Mouse (Mus musculus) limb, embryonic 13.5 days (tissue): Measurements from ENCODE around the gene Zgpat. TPM values are rescaled to one million over a fixed set of nuclear protein-coding genes. Genes with fewer than 3 reads are reported as not detected.

ENCODE experiments used
- ATAC-seq: fragments of 200-750 bp; cut with Nextera tagmentation; 2 replicates; pipeline ENCODE4 v1.8.0; 2017; ENCODE audit warnings: low read depth, moderate number of reproducible peaks, moderate TSS enrichment; ENCODE audit not compliant: low FRiP score
- H3K27ac ChIP-seq: fragments of 300-500 bp; sonication (generic); 2 replicates; pipeline ENCODE4 v1.5.1; 2015; ENCODE audit warnings: inconsistent platforms, mild to moderate bottlenecking, moderate library complexity
- H3K27me3 ChIP-seq: fragments of 300-500 bp; sonication (generic); 2 replicates; pipeline ENCODE4 v1.6.1; 2015; ENCODE audit warnings: mild to moderate bottlenecking, inconsistent platforms
- H3K36me3 ChIP-seq: fragments of 300-500 bp; sonication (generic); 2 replicates; pipeline ENCODE4 v1.6.1; 2015; ENCODE audit warnings: inconsistent platforms, mild to moderate bottlenecking, moderate library complexity
- H3K4me1 ChIP-seq: fragments of 300-500 bp; sonication (generic); 2 replicates; pipeline ENCODE4 v1.6.1; 2015; ENCODE audit warnings: inconsistent platforms
- H3K4me2 ChIP-seq: fragments of 300-500 bp; sonication (generic); replicated peaks from 2 replicates; pipeline ENCODE4 v1.6.1; 2015; ENCODE audit warnings: inconsistent platforms, mild to moderate bottlenecking, moderate library complexity
- H3K4me3 ChIP-seq: fragments of 300-500 bp; sonication (generic); 2 replicates; pipeline ENCODE4 v1.5.1; 2015; ENCODE audit warnings: moderate library complexity, mild to moderate bottlenecking, inconsistent platforms
- H3K9ac ChIP-seq: fragments of 300-500 bp; sonication (generic); 2 replicates; pipeline ENCODE4 v1.6.1; 2015; ENCODE audit warnings: mild to moderate bottlenecking, inconsistent platforms
- H3K9me3 ChIP-seq: fragments of 300-500 bp; sonication (generic); 2 replicates; pipeline ENCODE4 v1.6.1; 2016; ENCODE audit warnings: inconsistent platforms
- WGBS: fragments of 180-500 bp; shearing (Covaris S2); methylation state at CpG from one replicate; pipeline ENCODE4 v1.1.7; 2015; 5-methylcytosine and 5-hydroxymethylcytosine counted together
- polyA plus RNA-seq: library from polyadenylated mRNA; unstranded; fragments of >200 nt; fragmentation: Nextera tagmentation; extraction: Ambion mirVana; gene quantifications from 2 replicates; pipeline ENCODE4 v1.2.1, GENCODE M21; 2015

Zgpat gene
- polyA plus RNA-seq, 1 experiment from 2014 or later, result 49.5 TPM

DNA sequence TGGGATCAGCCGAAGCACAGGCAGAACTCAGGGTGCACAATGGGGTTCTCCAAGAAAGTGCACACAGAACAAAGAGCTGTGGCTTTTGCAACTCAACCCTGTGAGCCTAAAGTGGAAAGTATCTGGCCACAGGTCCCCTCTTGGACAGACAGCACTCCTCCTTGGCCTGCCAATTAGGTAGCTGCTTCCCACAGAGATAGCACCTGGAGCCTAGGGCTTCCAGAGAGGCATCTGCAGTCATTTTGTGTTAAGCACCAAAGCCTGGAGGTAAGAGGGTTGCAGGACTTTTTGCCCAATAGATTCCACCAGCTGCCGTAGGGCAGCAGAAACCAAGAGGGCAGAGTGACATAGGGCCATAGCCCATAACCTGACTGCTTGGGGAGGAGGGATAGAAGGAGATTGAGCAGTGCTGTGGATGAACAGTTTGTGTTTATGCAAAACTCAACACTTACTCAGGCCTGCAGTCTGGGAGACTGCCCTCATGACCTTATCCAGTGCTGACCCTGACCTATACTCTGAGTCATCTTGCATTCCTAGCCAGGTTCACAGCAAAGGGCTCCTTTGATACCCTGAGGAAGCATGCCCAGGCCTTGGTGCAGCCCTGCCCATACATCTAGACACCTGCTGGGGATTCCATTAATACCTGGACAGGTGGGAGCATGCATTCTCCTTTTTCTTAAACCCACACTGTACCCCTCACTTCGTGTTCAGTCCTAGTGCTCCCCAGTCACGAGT lies 25.6 kb downstream of the Zgpat start:
- Histone ChIP-seq H3K27ac (no peak overlapping the region), H3K9ac (no peak overlapping the region), H3K4me2 (no peak overlapping the region), H3K4me1 (no peaks in the 10 kb centered on the region), H3K27me3 (no peaks in the 10 kb centered on the region), H3K9me3 (no peaks in the 10 kb centered on the region), H3K4me3 (no peak overlapping the region), H3K36me3 (peaks cover 20% of the 10 kb centered on the region)
- no peak for ATAC-seq
- WGBS, result 69% methylated on average over 4 of the region's 4 CpGs

DNA sequence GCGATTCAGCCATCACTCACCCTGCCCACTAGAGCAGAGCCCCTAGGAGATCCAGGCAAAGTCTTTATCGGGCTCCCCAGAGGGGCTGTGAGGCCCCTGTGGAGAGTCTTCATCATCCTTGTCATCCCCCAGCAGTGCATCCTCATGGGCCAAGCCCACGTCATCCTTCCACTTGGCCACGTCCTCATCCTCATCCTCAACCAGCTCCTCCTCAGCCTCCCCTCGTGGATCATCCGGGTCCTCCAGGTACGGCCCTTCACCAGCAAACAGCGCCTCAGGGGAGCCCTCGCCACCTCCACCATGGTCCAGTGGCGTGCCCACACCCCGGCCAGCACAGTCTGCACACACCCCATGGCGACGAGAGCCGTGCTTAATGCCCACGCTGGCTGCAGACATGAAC lies 26.3 kb downstream of the Zgpat start:
- Histone ChIP-seq H3K9ac (no peak overlapping the region), H3K27me3 (no peaks in the 10 kb centered on the region)
- no peak for ATAC-seq

DNA sequence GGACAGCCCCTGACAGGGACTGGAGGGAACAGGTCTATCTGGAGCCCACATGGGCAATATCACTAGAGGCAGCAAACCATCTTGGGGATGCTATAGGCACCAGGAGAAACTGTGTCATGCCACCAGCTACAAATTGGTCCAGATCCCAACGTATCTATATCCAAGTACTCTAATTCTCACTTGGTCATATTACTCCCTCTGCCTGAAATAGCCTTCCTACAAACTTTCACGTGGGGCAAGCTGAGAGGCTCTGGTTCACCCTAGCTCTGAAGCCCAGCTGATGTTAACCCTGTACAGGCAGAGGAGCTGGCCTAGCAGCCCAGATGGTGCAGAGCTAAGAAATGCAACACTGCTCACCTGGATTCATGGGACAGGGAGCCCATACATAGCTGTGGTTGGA lies 26.8 kb downstream of the Zgpat start:
- Histone ChIP-seq H3K4me2 (no peak overlapping the region), H3K27ac (no peak overlapping the region), H3K27me3 (no peaks in the 10 kb centered on the region), H3K9ac (no peak overlapping the region), H3K4me1 (no peaks in the 10 kb centered on the region), H3K4me3 (no peak overlapping the region), H3K9me3 (no peaks in the 10 kb centered on the region), H3K36me3 (peaks cover 10% of the 10 kb centered on the region)
- 71% methylated on average over 2 of the region's 2 CpGs for WGBS
- ATAC-seq, result no peak

More for the DNA sequence above, 26.3 kb downstream of the Zgpat start:
- no peaks in the 10 kb centered on the region for H3K9me3 ChIP-seq
- H3K27ac ChIP-seq, result no peak overlapping the region
- WGBS, result 91% methylated on average over 15 of the region's 15 CpGs
- H3K4me2 ChIP-seq, result no peak overlapping the region
- H3K36me3 ChIP-seq, result peaks cover 16% of the 10 kb centered on the region
- no peaks in the 10 kb centered on the region for H3K4me1 ChIP-seq
- no peak overlapping the region for H3K4me3 ChIP-seq

DNA sequence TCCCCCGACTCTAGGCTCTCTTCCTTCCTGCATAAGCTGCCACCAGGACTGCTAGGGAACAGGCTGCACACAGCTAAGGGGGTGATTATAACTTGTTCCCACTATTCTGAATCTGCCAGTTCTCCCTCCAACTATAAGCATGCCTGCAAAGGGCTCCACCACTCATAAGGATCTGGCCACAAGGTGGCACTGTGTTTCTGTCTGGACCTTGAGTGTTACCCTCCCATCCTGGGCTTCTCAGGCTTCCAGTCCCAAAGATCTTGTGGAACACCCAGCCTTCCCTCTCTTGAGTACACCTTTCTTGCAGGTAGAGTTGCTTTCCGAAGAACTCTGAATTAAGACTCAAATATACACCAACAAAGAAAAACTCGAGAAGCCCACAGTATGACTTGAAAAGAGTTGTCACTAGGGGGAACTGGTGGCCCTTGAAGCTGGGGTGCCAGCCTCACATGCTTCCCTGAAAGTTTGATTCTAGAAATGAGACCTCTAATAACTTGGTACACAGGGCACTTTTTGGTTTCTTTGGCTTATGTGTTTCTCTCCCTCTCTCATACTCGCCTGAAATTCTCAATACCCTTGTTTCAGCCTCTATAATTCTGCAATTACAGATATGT lies 28.0 kb downstream of the Zgpat start:
- Histone ChIP-seq H3K4me3 (no peak overlapping the region), H3K27ac (no peak overlapping the region), H3K4me2 (no peak overlapping the region), H3K27me3 (no peaks in the 10 kb centered on the region), H3K9me3 (no peaks in the 10 kb centered on the region), H3K36me3 (peaks cover 3% of the 10 kb centered on the region; the same call in 1 of the 2 replicates), H3K9ac (no peak overlapping the region), H3K4me1 (no peaks in the 10 kb centered on the region)
- WGBS, result 34% methylated on average over 4 of the region's 4 CpGs
- ATAC-seq, result peak; percentile 83; the same call in 1 of the 2 replicates

DNA sequence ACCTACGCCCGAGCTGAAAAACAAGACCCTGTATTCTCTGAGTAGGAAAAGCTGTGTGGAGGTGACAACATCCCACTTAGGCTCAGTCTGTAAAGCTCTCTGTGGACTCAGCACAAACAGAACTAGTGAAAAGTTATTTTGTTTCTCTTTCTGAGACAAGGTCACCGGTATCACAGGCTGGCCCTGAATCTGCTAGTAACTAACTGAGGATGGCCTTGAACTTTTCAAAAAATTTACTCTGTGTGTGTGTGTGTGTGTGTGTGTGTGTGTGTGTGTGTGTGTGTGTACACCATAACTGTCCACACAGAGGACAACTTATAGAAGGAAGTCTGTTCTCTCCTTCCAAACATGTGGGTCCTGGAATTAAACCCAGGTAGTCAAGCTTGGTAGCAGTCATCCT lies 29.4 kb downstream of the Zgpat start:
- Histone ChIP-seq H3K36me3 (peaks cover 3% of the 10 kb centered on the region; the same call in 1 of the 2 replicates), H3K4me1 (no peaks in the 10 kb centered on the region), H3K27ac (no peak overlapping the region), H3K9ac (no peak overlapping the region), H3K9me3 (no peaks in the 10 kb centered on the region), H3K27me3 (no peaks in the 10 kb centered on the region), H3K4me2 (no peak overlapping the region), H3K4me3 (no peak overlapping the region)
- no peak for ATAC-seq
- 94% methylated on average over 3 of the region's 3 CpGs for WGBS

DNA sequence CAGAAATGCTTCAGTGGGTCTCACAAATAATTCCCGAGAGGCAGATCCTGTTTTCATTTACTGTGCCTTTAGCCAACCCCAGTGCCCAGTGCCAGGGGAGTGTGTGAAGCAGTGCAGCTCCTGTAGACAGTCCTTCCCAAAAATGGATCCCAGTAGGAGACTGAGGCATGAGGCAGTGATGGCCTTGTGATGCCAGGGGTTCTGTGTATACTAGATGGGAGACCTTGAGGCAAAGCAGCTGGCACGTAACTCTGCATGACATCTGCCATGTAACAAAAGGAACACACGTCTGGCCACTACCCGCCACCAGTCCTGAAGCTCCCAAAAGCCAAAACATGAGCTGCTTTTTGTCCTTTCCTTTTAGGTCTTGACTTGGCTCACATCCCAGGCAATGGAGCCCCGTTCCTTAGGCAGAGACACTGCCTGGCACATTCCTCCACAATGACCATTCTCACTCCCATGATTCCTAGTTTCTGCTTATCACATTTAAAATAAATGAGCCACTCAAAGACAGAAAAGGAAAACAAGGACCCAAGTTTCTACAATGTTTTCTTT lies 32.6 kb downstream of the Zgpat start:
- Histone ChIP-seq H3K27me3 (no peaks in the 10 kb centered on the region), H3K9me3 (no peaks in the 10 kb centered on the region), H3K27ac (no peak overlapping the region), H3K36me3 (no peaks in the 10 kb centered on the region), H3K4me2 (no peak overlapping the region), H3K9ac (no peak overlapping the region), H3K4me3 (no peak overlapping the region), H3K4me1 (no peaks in the 10 kb centered on the region)
- 84% methylated on average over 5 of the region's 5 CpGs for WGBS
- ATAC-seq, result no peak

DNA sequence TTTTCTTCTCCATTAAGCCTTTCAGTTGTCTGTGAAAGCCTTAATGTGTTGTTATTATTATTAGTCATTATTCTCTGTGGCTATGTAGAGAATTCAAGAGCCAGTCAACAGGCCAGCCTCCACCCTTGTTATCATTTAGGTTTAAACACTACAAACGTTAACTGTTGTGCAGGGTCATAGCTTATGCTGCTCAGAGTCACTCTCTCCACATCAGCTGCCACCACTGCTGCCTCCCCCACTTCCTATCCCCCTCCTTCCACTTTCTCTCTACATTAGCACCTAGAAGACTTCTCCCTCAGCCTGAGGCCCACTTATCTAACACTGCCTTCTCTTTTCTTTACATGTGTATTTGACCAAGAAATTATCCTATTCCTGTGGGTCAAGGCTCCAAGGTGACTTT lies 36.8 kb downstream of the Zgpat start:
- Histone ChIP-seq H3K27ac (no peak overlapping the region), H3K36me3 (no peaks in the 10 kb centered on the region), H3K27me3 (no peaks in the 10 kb centered on the region), H3K9ac (no peak overlapping the region), H3K9me3 (no peaks in the 10 kb centered on the region), H3K4me3 (no peak overlapping the region), H3K4me1 (no peaks in the 10 kb centered on the region), H3K4me2 (no peak overlapping the region)
- ATAC-seq, result no peak
- WGBS, result 18% methylated on average over 1 of the region's 1 CpGs

DNA sequence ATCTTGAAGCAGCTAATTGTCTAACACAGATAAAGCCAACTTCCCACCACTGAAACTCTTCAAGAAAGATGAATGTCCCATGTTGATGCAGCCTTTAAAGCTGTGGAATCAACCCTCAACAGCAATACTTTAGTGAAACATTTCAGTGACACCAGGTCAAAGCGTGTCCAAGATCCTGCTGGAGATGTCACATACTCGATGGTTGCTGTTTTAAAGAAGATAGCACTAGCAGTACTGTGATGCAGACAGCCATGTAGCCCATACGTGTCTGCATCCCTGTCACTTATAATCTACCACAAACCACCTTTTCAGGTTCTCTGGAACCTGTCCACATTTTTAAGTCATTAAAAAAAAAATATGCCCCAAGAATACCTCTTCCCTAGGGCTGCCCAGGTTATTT lies 39.0 kb downstream of the Zgpat start:
- peaks cover 3% of the 10 kb centered on the region; the same call in 1 of the 2 replicates for H3K36me3 ChIP-seq
- no peak overlapping the region for H3K4me2 ChIP-seq
- H3K27ac ChIP-seq, result no peak overlapping the region
- no peaks in the 10 kb centered on the region for H3K27me3 ChIP-seq
- no peaks in the 10 kb centered on the region for H3K9me3 ChIP-seq
- no peak overlapping the region for H3K4me3 ChIP-seq
- H3K9ac ChIP-seq, result no peak overlapping the region
- ATAC-seq, result no peak
- H3K4me1 ChIP-seq, result no peaks in the 10 kb centered on the region
- 84% methylated on average over 3 of the region's 3 CpGs for WGBS

DNA sequence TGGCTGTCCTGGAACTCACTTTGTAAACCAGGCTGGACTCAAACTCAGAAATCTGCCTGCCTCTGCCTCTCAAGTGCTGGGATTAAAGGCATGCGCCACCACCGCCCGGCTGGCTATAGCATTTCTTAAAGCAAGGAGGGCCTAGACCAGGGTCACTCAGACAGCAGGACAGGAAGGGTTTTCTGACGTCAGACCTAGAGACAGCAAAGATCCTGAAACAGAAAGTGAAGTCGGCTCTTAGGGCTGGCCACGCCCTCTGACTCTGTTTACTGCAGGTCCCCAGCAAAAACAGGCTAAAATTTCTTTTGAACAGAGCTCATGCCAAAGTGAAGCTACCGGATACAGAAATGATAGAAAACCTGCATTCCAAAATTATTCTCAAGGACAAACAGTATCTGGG lies 44.9 kb downstream of the Zgpat start:
- 77% methylated on average over 7 of the region's 7 CpGs for WGBS
- Histone ChIP-seq H3K4me1 (no peaks in the 10 kb centered on the region), H3K4me2 (no peak overlapping the region), H3K27me3 (no peaks in the 10 kb centered on the region), H3K27ac (no peak overlapping the region), H3K9ac (no peak overlapping the region), H3K36me3 (peaks cover 3% of the 10 kb centered on the region; the same call in 1 of the 2 replicates), H3K9me3 (no peaks in the 10 kb centered on the region), H3K4me3 (no peak overlapping the region)
- ATAC-seq, result no peak

DNA sequence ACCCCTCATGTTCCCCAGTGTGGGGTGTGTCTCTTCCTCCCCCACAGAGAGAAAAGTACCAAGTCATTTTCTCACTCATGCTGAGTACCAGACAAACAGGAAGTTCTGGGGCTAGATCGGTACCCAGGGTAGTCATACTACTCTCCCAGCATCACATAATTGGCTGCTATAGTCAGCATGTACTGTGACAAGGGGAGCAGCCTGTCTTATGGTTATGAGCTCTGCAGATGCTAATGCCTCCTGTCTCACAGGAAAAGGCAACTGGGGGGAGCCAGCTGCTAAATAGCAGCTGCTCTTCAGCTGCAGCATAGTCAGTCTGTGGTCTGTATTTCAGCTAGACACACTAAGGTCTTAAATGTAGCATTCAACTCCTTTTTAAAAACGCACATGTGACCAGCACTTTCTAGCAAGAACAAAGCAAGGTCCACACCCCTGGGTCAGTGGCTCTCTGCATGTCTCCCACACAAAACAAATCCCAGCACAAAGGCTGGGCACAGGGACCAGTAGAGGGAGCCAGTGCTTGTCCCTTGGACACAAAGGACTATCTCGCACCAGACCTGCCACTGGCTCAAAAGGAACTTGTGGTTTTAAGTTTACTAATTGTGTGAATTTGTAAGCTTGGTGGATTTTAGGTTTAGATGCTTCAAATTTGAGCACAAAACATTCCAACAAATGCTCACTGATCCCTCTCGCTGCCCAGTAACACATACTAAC lies 46.2 kb downstream of the Zgpat start:
- no peak for ATAC-seq

DNA sequence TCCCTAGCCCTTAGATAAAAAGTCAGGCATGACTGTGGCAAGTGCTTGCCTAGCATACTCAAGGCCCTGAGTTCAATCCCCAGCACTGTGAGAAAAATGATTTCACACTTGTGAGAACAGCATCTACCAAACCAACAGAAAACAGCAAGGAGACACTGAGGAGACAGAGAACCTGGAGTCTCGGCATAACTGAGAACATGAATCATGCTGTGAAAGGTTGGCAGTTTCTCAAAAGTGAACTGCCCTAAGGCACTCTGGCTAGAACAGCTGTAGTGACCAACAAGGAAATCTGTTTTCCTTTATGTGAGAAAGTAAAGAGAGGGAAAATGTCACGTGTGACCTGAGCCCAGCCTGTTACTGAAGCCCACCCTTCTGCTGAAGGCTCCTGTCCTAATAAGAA lies 48.4 kb downstream of the Zgpat start:
- H3K27ac ChIP-seq, result no peak overlapping the region
- 32% methylated on average over 2 of the region's 2 CpGs for WGBS
- ATAC-seq, result no peak

More for the DNA sequence above, 46.2 kb downstream of the Zgpat start:
- Histone ChIP-seq H3K27ac (no peak overlapping the region), H3K4me1 (no peaks in the 10 kb centered on the region), H3K27me3 (no peaks in the 10 kb centered on the region), H3K9ac (0 out of 2 replicates have a peak overlapping the region, but pooled peaks have one; percentile 25), H3K4me2 (no peak overlapping the region), H3K4me3 (no peak overlapping the region), H3K36me3 (peaks cover 3% of the 10 kb centered on the region; the same call in 1 of the 2 replicates), H3K9me3 (no peaks in the 10 kb centered on the region)
- WGBS, result 49% methylated on average over 4 of the region's 4 CpGs

DNA sequence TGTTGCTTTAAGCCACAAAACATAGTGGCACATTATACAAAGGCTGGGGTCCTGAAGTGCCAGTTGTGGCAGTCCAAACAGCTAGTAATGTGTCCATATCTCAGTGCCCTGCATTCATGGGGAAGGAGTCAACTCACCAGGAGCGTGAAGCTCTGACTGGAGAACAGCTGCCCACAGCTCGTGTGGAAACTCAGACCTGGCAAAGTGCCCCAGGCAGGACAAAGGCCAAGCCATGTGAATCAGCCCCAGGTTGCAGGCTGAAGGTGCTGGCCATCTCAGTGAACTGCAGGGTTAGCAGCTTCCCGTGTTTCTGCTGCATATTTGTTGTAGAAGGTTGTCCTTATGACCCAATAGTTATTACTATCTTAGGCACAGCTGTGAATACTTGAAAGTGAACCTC lies 51.2 kb downstream of the Zgpat start:
- Histone ChIP-seq H3K4me1 (no peaks in the 10 kb centered on the region), H3K27me3 (no peaks in the 10 kb centered on the region), H3K4me2 (no peak overlapping the region), H3K9me3 (no peaks in the 10 kb centered on the region), H3K27ac (no peak overlapping the region), H3K9ac (no peak overlapping the region), H3K36me3 (no peaks in the 10 kb centered on the region), H3K4me3 (no peak overlapping the region)
- no peak for ATAC-seq
- 57% methylated on average over 3 of the region's 3 CpGs for WGBS

More for the DNA sequence above, 48.4 kb downstream of the Zgpat start:
- no peaks in the 10 kb centered on the region for H3K27me3 ChIP-seq
- H3K36me3 ChIP-seq, result no peaks in the 10 kb centered on the region
- H3K4me2 ChIP-seq, result no peak overlapping the region
- no peak overlapping the region for H3K9ac ChIP-seq
- H3K4me3 ChIP-seq, result no peak overlapping the region
- H3K9me3 ChIP-seq, result no peaks in the 10 kb centered on the region
- no peaks in the 10 kb centered on the region for H3K4me1 ChIP-seq
